Mouse (Mus musculus) layer of hippocampus, adult 2 months (tissue): ENCODE data around the gene Suz12. TPM values are rescaled to one million over a fixed set of nuclear protein-coding genes. Genes with fewer than 3 reads are reported as not detected.
"Not testable (repeated sequence)": the region's sequence is repeated elsewhere in the genome, so short reads cannot be mapped to it uniquely, and the experiment has no call there.

Experiments used
- DNase-seq, 2 experiments: peaks; one replicate each; pipeline ENCODE4 v3.0.0; 2022; ENCODE audit warnings: low spot score in 2 of 2
- H3K27ac ChIP-seq: fragments of 200-600 bp; 2 replicates; pipeline ENCODE4 v1.8.1; 2022
- H3K4me3 ChIP-seq: fragments of 200-600 bp; 2 replicates; pipeline ENCODE4 v1.8.1; 2022; ENCODE audit warnings: mild to moderate bottlenecking
- CTCF ChIP-seq: fragments of 200-600 bp; conservative IDR thresholded peaks from 2 replicates; pipeline ENCODE4 v1.8.1; 2022; ENCODE audit warnings: antibody characterized with exemption, mild to moderate bottlenecking, moderate library complexity
- total RNA-seq, 2 experiments: library from RNA; stranded (reverse); gene quantifications; 2 replicates each; pipeline ENCODE4 v1.2.3; 2021

Gene Suz12
- total RNA-seq, 2 experiments from 2014 or later, result 43.1 to 45.4 TPM

- H3K27ac ChIP-seq, result no peak overlapping the region
- no peak overlapping the region for H3K4me3 ChIP-seq
- TF ChIP-seq CTCF, result peak; percentile 63
- DNase-seq, result no peak
These were observed 26.9 kb downstream of the Suz12 start for GRCm38 (mm10) chr11:80019792-80020191.

- no peak for DNase-seq
- TF ChIP-seq CTCF, result peak; percentile 48
- Histone ChIP-seq H3K4me3 (no peak overlapping the region), H3K27ac (no peak overlapping the region)
These were observed 28.4 kb downstream of the Suz12 start for GRCm38 (mm10) chr11:80021306-80021705.

GRCm38 (mm10) chr11:80037495-80037894, 44.6 kb downstream of the Suz12 start:
- DNase-seq, result no peak
- Histone ChIP-seq H3K27ac (no peak overlapping the region), H3K4me3 (no peak overlapping the region)
- no peak for TF ChIP-seq CTCF

GRCm38 (mm10) chr11:80042615-80043418, 49.9 kb downstream of the Suz12 start:
- Histone ChIP-seq H3K27ac (no peak overlapping the region), H3K4me3 (no peak overlapping the region)
- peak; percentile 38 to 44 for DNase-seq
- peak; percentile 85 for TF ChIP-seq CTCF

- no peak overlapping the region for H3K27ac ChIP-seq
- DNase-seq, result no peak
- H3K4me3 ChIP-seq, result no peak overlapping the region
- TF ChIP-seq CTCF, result no peak
These were observed 50.5 kb downstream of the Suz12 start for GRCm38 (mm10) chr11:80043419-80043817.

GRCm38 (mm10) chr11:80046856-80047255, 54.0 kb downstream of the Suz12 start:
- Histone ChIP-seq H3K27ac (no peak overlapping the region), H3K4me3 (no peak overlapping the region)
- no peak for TF ChIP-seq CTCF
- DNase-seq, result no peak

GRCm38 (mm10) chr11:80050088-80050487, 57.2 kb downstream of the Suz12 start:
- Histone ChIP-seq H3K4me3 (no peak overlapping the region), H3K27ac (no peak overlapping the region)
- no peak for TF ChIP-seq CTCF
- DNase-seq, result no peak

- DNase-seq, result no peak
- no peak for TF ChIP-seq CTCF
- no peak overlapping the region for H3K4me3 ChIP-seq
- H3K27ac ChIP-seq, result no peak overlapping the region
These were observed 59.5 kb downstream of the Suz12 start for GRCm38 (mm10) chr11:80052456-80052855.

- DNase-seq, result no peak
- no peak for TF ChIP-seq CTCF
- Histone ChIP-seq H3K4me3 (no peak overlapping the region), H3K27ac (no peak overlapping the region)
These were observed 60.3 kb downstream of the Suz12 start for GRCm38 (mm10) chr11:80053171-80053570.

GRCm38 (mm10) chr11:80054659-80055058, 61.8 kb downstream of the Suz12 start:
- Histone ChIP-seq H3K27ac (no peak overlapping the region), H3K4me3 (no peak overlapping the region)
- no peak for TF ChIP-seq CTCF
- DNase-seq, result no peak

- H3K4me3 ChIP-seq, result no peak overlapping the region
- H3K27ac ChIP-seq, result no peak overlapping the region
- DNase-seq, result no peak
- TF ChIP-seq CTCF, result no peak
These were observed 63.2 kb downstream of the Suz12 start for GRCm38 (mm10) chr11:80056141-80056540.

- no peak for TF ChIP-seq CTCF
- peak overlapping the region; percentile 81 for H3K27ac ChIP-seq
- peak; percentile 44 to 65 for DNase-seq
- H3K4me3 ChIP-seq, result no peak overlapping the region
These were observed 69.3 kb downstream of the Suz12 start for GRCm38 (mm10) chr11:80062159-80062558.

GRCm38 (mm10) chr11:80066373-80066772, 73.5 kb downstream of the Suz12 start:
- not testable (repeated sequence) for H3K4me3 ChIP-seq, DNase-seq, H3K27ac ChIP-seq
- peak; percentile 65 for TF ChIP-seq CTCF

- Histone ChIP-seq H3K27ac (no peak overlapping the region), H3K4me3 (no peak overlapping the region)
- no peak for DNase-seq
- no peak for TF ChIP-seq CTCF
These were observed 74.7 kb downstream of the Suz12 start for GRCm38 (mm10) chr11:80067558-80067957.

- TF ChIP-seq CTCF, result no peak
- H3K4me3 ChIP-seq, result no peak overlapping the region
- H3K27ac ChIP-seq, result no peak overlapping the region
- no peak for DNase-seq
These were observed 76.9 kb downstream of the Suz12 start for GRCm38 (mm10) chr11:80069815-80070214.
